Mouse (Mus musculus) MEL (cell line): ENCODE data around the gene Pnkp. TPM values are rescaled to one million over a fixed set of nuclear protein-coding genes. Genes with fewer than 3 reads are reported as not detected.

ENCODE experiments used
- DNase-seq: peaks from one replicate; pipeline ENCODE4 v3.0.0; 2011; ENCODE audit warnings: low read depth, low spot score
- H3K27ac ChIP-seq: 2 replicates; pipeline ENCODE4 v1.5.1; 2012; ENCODE audit warnings: low read depth, mild to moderate bottlenecking, control low read depth, low read length, moderate library complexity; ENCODE audit not compliant: control insufficient read depth
- H3K27me3 ChIP-seq, 2 experiments: fragments of 150-350 bp in 1 of 2; sonication (generic) in 1 of 2; 2 replicates each; pipeline ENCODE4 v1.6.1; 2012; ENCODE audit warnings: low read length in 2 of 2, mild to moderate bottlenecking in 2 of 2, improper control_type of control experiment in 1 of 2, moderate library complexity in 1 of 2; ENCODE audit not compliant: insufficient read depth in 2 of 2, control insufficient read depth in 1 of 2
- H3K36me3 ChIP-seq, 2 experiments: 2 replicates each; pipeline ENCODE4 v1.6.1; 2012 to 2014; ENCODE audit warnings: low read length in 2 of 2, improper control_type of control experiment in 1 of 2, inconsistent platforms in 1 of 2, mild to moderate bottlenecking in 1 of 2; ENCODE audit not compliant: insufficient read depth in 2 of 2, control insufficient read depth in 1 of 2
- H3K4me1 ChIP-seq, 2 experiments: fragments of 150-350 bp in 1 of 2; sonication (generic) in 1 of 2; 2 replicates each; pipeline ENCODE4 v1.6.1; 2012; ENCODE audit warnings: low read length in 2 of 2, improper control_type of control experiment in 1 of 2, mild to moderate bottlenecking in 1 of 2; ENCODE audit not compliant: insufficient read depth in 2 of 2, control insufficient read depth in 1 of 2
- H3K4me3 ChIP-seq, 2 experiments: fragments of 150-350 bp in 1 of 2; sonication (generic) in 1 of 2; 2 replicates each; pipeline ENCODE4 v1.5.1; 2012; ENCODE audit warnings: low read depth in 2 of 2, low read length in 2 of 2, mild to moderate bottlenecking in 2 of 2, moderate library complexity in 2 of 2, control low read depth in 1 of 2, improper control_type of control experiment in 1 of 2; ENCODE audit not compliant: control insufficient read depth in 1 of 2, insufficient read depth in 1 of 2
- H3K79me2 ChIP-seq: 2 replicates; pipeline ENCODE4 v1.6.1; 2012; ENCODE audit warnings: mild to moderate bottlenecking, low read length, moderate library complexity; ENCODE audit not compliant: control insufficient read depth, poor library complexity, insufficient read depth
- H3K9ac ChIP-seq: 2 replicates; pipeline ENCODE4 v1.6.1; 2012; ENCODE audit warnings: low read depth, mild to moderate bottlenecking, control low read depth, low read length, moderate library complexity; ENCODE audit not compliant: control insufficient read depth, poor library complexity, severe bottlenecking
- H3K9me3 ChIP-seq: fragments of 150-350 bp; sonication (generic); replicated peaks from 2 replicates; pipeline ENCODE4 v1.6.1; 2012; ENCODE audit warnings: mild to moderate bottlenecking, low read length, improper control_type of control experiment, moderate library complexity; ENCODE audit not compliant: insufficient read depth
- CHD1 ChIP-seq: IDR thresholded peaks from 2 replicates; pipeline ENCODE4 v1.6.1; 2012; ENCODE audit warnings: low read depth, mild to moderate bottlenecking, inconsistent platforms, low read length, improper control_type of control experiment
- ELF1 ChIP-seq: IDR thresholded peaks from 2 replicates; pipeline ENCODE4 v1.6.1; 2014; ENCODE audit warnings: low read depth, mild to moderate bottlenecking, inconsistent platforms, low read length, improper control_type of control experiment, moderate library complexity
- HCFC1 ChIP-seq: IDR thresholded peaks from 2 replicates; pipeline ENCODE4 v1.6.1; 2012; ENCODE audit warnings: low read depth, mild to moderate bottlenecking, inconsistent platforms, low read length, improper control_type of control experiment, moderate library complexity
- MAX ChIP-seq: IDR thresholded peaks from 2 replicates; pipeline ENCODE4 v1.6.1; 2011; ENCODE audit warnings: low read length, improper control_type of control experiment
- MYC ChIP-seq: IDR thresholded peaks from 2 replicates; pipeline ENCODE4 v1.6.1; 2011; ENCODE audit warnings: low read depth, mild to moderate bottlenecking, low read length, improper control_type of control experiment, moderate library complexity
- NELFE ChIP-seq: IDR thresholded peaks from 2 replicates; pipeline ENCODE4 v1.6.1; 2011; ENCODE audit warnings: low read depth, low read length, improper control_type of control experiment
- POLR2A ChIP-seq, 2 experiments: IDR thresholded peaks; 2 replicates each; pipeline ENCODE4 v1.6.1; 2011 to 2012; ENCODE audit warnings: low read length in 2 of 2, mild to moderate bottlenecking in 2 of 2, control low read depth in 1 of 2, improper control_type of control experiment in 1 of 2, low read depth in 1 of 2, moderate library complexity in 1 of 2; ENCODE audit not compliant: control insufficient read depth in 1 of 2, insufficient read depth in 1 of 2, poor library complexity in 1 of 2
- RCOR1 ChIP-seq: IDR thresholded peaks from 2 replicates; pipeline ENCODE4 v1.6.1; 2012; ENCODE audit warnings: low read depth, mild to moderate bottlenecking, inconsistent platforms, low read length, improper control_type of control experiment
- SMC3 ChIP-seq: IDR thresholded peaks from 2 replicates; pipeline ENCODE4 v1.6.1; 2011; ENCODE audit warnings: low read depth, low read length, improper control_type of control experiment
- TAL1 ChIP-seq: IDR thresholded peaks from 2 replicates; pipeline ENCODE4 v1.6.1; 2012; ENCODE audit warnings: mild to moderate bottlenecking, inconsistent platforms, low read length, moderate library complexity, mixed read lengths
- TCF12 ChIP-seq: IDR thresholded peaks from 2 replicates; pipeline ENCODE4 v1.6.1; 2014; ENCODE audit warnings: low read depth, mild to moderate bottlenecking, inconsistent platforms, low read length, improper control_type of control experiment, moderate library complexity
- UBTF ChIP-seq: IDR thresholded peaks from 2 replicates; pipeline ENCODE4 v1.6.1; 2012; ENCODE audit warnings: low read depth, mild to moderate bottlenecking, inconsistent platforms, low read length, improper control_type of control experiment, moderate library complexity, borderline replicate concordance; ENCODE audit not compliant: insufficient read depth
- USF1 ChIP-seq: IDR thresholded peaks from 2 replicates; pipeline ENCODE4 v1.6.1; 2014; ENCODE audit warnings: low read depth, mild to moderate bottlenecking, inconsistent platforms, low read length, improper control_type of control experiment, moderate library complexity
- USF2 ChIP-seq, 2 experiments: IDR thresholded peaks; 2 replicates each; pipeline ENCODE4 v1.6.1; 2011 to 2012; ENCODE audit warnings: improper control_type of control experiment in 2 of 2, low read length in 2 of 2, borderline replicate concordance in 1 of 2, inconsistent platforms in 1 of 2, low read depth in 1 of 2, mild to moderate bottlenecking in 1 of 2; ENCODE audit not compliant: insufficient read depth in 1 of 2
- polyA plus RNA-seq, 2 experiments: library from polyadenylated mRNA; stranded (reverse) in 1 of 2; unstranded in 1 of 2; fragments of >175 nt in 1 of 2; fragments of >200 nt in 1 of 2; gene quantifications; 2 replicates each; pipeline versions ENCODE4 v1.2.1 to v1.2.4; 2012; ENCODE audit warnings: low replicate concordance in 2 of 2, low read depth in 1 of 2; ENCODE audit not compliant: insufficient read length in 2 of 2, insufficient read depth in 1 of 2, missing spikeins in 1 of 2
- total RNA-seq: library from RNA; depleted of rRNA; stranded (reverse); fragments of 300-350 nt; gene quantifications from 2 replicates; pipeline ENCODE4 v1.2.3, GENCODE M21; 2012

The Pnkp gene
- total and polyA plus RNA-seq, 3 experiments: 39.3 to 45.6 TPM; not detected in 1

- Histone ChIP-seq H3K79me2 (peaks cover 28% of the 10 kb centered on the region), H3K36me3 (peaks cover 0 to 20% of the 10 kb centered on the region in 2 experiments; a peak in 2 of 4 replicates), H3K9ac (no peak overlapping the region), H3K4me1 (peaks cover 5 to 29% of the 10 kb centered on the region in 2 experiments), H3K27ac (no peak overlapping the region), H3K9me3 (no peaks in the 10 kb centered on the region)
- TF ChIP-seq NELFE (no peak), HCFC1 (no peak), SMC3 (no peak), POLR2A (IDR thresholded peaks at IDR 0.05; ENCODE audit: control insufficient read depth in 1 of 2, insufficient read depth in 1 of 2, low read depth in 1 of 2, low read length in 2 of 2, poor library complexity in 1 of 2) (no peak), USF2 (IDR thresholded peaks at IDR 0.05; ENCODE audit: borderline replicate concordance in 1 of 2, insufficient read depth in 1 of 2, low read depth in 1 of 2, low read length in 2 of 2) (no peak), MYC (no peak), MAX (no peak)
- TF ChIP-seq, all 39 proteins: peak for 0
- DNase-seq: no peak
- H3K27me3 ChIP-seq: no peaks in the 10 kb centered on the region
- H3K4me3 ChIP-seq: no peak overlapping the region
Measured at GRCm38 (mm10) chr7:44851625-44852234, 5.2 kb upstream of the Pnkp start.

GRCm38 (mm10) chr7:44852259-44853027, 4.5 kb upstream of the Pnkp start:
- Histone ChIP-seq H3K27ac (no peak overlapping the region), H3K4me3 (no peak overlapping the region), H3K9ac (no peak overlapping the region), H3K4me1 (peaks cover 5 to 29% of the 10 kb centered on the region in 2 experiments), H3K27me3 (no peaks in the 10 kb centered on the region), H3K9me3 (no peaks in the 10 kb centered on the region), H3K36me3 (peaks cover 0 to 20% of the 10 kb centered on the region in 2 experiments; a peak in 2 of 4 replicates), H3K79me2 (peaks cover 30% of the 10 kb centered on the region)
- TF ChIP-seq USF1: no peak
- TF ChIP-seq UBTF: no peak
- TF ChIP-seq TAL1: no peak
- TF ChIP-seq CHD1: no peak
- no peak for TF ChIP-seq POLR2A (IDR thresholded peaks at IDR 0.05; ENCODE audit: control insufficient read depth in 1 of 2, insufficient read depth in 1 of 2, low read depth in 1 of 2, low read length in 2 of 2, poor library complexity in 1 of 2)
- no peak for TF ChIP-seq ELF1
- TF ChIP-seq RCOR1: no peak
- TF ChIP-seq NELFE: no peak
- no peak for TF ChIP-seq TCF12
- DNase-seq: no peak
